Mouse (Mus musculus): ENCODE results near the gene Ptprg.
A peak's percentile ranks its signal among the peaks of the same experiment; 100 is the strongest.

Ptprg gene

GRCm38 (mm10) chr14:12139643-12140481, 586.5 kb downstream of the Ptprg start:
- DNase-seq (ENCODE audit: low read depth, low spot score), result peak; percentile 69

GRCm38 (mm10) chr14:12143941-12144485, 590.7 kb downstream of the Ptprg start:
- no peak for DNase-seq (ENCODE audit: low read depth, low spot score)

DNA sequence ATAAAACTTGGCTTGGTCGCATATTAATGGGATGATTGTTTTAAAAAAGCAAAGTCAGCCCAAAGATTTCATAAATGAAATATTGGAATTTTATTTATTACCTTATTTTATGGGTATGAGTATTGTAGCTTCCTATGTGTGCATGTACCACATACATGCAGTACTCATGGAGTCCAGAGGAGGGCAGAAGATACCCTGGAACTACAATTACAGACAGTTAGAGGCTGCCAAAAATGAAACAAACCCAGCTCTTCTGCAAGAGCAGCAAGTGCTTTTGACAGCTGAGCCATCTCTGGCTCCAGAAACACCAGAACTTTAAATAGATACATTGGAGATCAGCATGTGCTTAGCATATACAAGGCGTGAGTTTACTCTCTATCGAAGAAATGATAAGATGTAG, 592.6 kb downstream of the Ptprg start:
- no peak for DNase-seq (ENCODE audit: low read depth, low spot score)

DNA sequence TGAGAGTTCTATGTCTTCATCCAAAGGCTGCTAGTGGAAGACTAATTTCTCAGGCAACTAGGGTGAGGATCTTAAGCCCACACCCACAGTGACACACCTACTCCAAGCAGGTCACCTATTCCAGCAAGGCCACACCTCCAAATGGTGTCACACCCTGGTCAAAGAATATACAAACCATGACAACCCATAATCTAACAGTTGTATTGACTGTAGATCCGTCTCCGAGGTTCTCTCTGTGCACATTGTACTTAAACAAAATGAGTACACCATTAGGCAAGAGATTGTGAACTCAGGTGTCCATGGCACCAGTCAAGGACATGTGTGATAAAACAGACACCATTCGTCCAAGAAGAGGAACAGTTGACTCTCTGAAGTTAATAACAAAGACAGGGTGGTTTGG, 596.2 kb downstream of the Ptprg start:
- DNase-seq (ENCODE audit: low read depth, low spot score), result no peak

- peak; percentile 51 for DNase-seq (ENCODE audit: low read depth, low spot score)
These were observed 598.6 kb downstream of the Ptprg start for GRCm38 (mm10) chr14:12151927-12152326.

DNA sequence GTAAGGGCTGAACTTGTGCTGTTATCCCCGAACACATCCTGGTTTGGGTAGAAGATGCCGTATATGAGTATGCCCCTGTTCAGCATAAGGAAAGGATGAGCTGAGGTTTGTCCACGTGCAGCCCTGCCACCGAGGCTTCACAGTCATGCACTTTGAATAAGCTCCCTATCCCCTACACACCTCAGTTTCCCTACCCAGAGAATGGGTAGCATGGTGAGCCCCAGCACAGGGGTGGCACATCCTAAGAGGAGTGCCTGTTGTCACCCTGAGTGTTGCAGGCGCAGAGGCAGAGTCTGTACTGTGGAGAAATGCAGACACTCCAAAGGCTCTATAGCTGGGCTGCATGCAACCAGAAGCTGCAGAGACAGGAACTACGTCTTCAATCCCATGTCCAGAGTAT, 599.4 kb downstream of the Ptprg start:
- no peak for DNase-seq (ENCODE audit: low read depth, low spot score)

- DNase-seq (ENCODE audit: low read depth, low spot score), result no peak
These were observed 600.3 kb downstream of the Ptprg start for GRCm38 (mm10) chr14:12153599-12153998.

GRCm38 (mm10) chr14:12161738-12162310, 608.5 kb downstream of the Ptprg start:
- no peak for DNase-seq (ENCODE audit: low read depth, low spot score)

DNA sequence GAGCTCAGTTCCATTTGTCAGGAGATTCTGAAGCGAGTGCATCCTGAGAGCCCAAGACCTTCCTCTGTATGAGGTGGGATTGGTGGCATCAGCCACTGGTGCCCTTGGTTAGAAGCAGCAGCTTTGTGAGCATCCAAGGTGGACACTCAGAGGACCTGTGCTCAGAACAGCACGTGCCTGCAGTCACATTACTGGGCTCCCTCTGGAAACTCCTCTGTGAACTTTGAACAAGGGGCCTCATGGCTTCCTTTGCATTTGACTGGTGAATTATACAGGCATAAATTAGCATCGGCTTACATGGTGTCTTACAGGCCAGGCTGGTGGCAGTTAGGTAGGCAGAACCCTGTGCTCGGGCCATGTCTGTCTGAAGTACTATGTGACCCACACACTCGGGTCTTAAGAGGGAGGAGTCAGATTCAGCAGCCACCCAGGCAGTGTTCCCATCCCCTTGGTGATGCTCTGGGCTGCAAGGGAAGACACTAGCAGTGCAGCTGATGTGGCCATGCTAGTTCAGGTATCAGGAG, 609.1 kb downstream of the Ptprg start:
- no peak for DNase-seq (ENCODE audit: low read depth, low spot score)

DNA sequence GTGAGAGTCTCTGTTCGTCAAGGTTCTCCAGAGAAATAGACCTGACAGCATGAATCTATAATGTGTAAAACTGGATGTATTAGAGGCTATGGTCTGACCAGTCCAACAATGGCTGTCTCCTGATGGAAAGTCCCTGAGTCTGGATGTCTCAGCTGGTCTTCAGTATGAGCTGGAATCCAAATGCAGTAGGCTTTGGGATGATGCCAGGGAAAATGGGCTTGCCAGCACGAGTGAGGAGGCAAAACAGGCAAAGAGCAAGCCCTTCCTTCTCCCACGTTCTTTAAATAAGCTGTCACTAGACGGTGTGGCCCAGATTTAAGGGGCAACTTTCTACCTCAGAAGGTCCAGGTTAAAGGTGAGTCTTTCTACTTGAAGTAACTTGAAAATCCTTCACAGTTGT, 609.9 kb downstream of the Ptprg start:
- DNase-seq (ENCODE audit: low read depth, low spot score), result no peak

GRCm38 (mm10) chr14:12167215-12167614, 613.9 kb downstream of the Ptprg start:
- DNase-seq (ENCODE audit: low read depth, low spot score), result no peak

GRCm38 (mm10) chr14:12167651-12168050, 614.3 kb downstream of the Ptprg start:
- DNase-seq (ENCODE audit: low read depth, low spot score), result no peak

- no peak for DNase-seq (ENCODE audit: low read depth, low spot score)
These were observed 624.1 kb downstream of the Ptprg start for GRCm38 (mm10) chr14:12177436-12177835.

GRCm38 (mm10) chr14:12178645-12179044, 625.3 kb downstream of the Ptprg start:
- DNase-seq (ENCODE audit: low read depth, low spot score), result no peak

GRCm38 (mm10) chr14:12180116-12180515, 626.8 kb downstream of the Ptprg start:
- no peak for DNase-seq (ENCODE audit: low read depth, low spot score)

- DNase-seq (ENCODE audit: low read depth, low spot score), result peak; percentile 29
These were observed 631.7 kb downstream of the Ptprg start for GRCm38 (mm10) chr14:12185040-12185439.

GRCm38 (mm10) chr14:12188352-12188751, 635.0 kb downstream of the Ptprg start:
- no peak for DNase-seq (ENCODE audit: low read depth, low spot score)

GRCm38 (mm10) chr14:12189266-12189665, 635.9 kb downstream of the Ptprg start:
- DNase-seq (ENCODE audit: low read depth, low spot score), result no peak

DNA sequence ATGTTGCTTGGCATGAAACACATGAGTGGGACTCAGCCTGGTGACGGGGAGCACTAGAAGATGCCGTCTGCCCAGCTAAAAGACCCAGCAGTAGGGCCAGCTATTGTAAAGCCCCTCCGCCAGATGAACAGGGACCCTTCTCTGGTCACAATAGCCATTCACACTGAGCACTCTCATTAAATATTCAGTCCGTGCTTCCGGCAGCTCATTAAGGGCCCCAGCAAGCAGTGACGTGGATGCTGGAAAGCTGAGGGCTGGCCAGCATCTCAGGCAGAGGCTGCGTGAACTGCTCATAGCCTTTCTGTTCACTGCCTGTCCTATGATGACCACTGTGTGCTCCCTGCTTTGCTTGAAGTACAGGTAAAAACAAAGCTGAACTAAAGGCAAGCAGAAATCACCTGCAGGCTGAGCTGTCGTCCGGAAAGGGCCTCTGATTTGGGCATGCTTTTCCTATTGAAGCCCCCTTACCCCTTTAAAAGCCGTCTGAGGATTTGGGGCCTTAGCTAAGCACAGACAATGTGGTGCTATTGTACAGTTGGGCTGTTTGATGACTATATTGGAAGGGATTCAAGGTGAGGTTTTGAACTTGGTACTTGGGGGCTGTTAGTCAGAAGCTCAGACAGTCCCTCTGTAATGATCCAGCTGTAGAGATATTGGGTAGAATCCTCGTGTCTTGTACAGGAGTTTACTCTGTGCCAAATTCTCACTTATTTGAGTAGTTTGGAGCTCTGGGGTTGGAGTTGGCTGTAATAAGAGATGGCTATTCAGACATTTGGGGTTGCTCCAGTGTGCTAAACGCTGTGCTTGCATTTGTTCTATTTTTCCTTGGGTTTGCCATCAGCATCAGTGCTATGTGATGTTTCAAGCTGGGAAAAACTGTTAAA, 636.6 kb downstream of the Ptprg start:
- DNase-seq (ENCODE audit: low read depth, low spot score), result peak; percentile 29

DNA sequence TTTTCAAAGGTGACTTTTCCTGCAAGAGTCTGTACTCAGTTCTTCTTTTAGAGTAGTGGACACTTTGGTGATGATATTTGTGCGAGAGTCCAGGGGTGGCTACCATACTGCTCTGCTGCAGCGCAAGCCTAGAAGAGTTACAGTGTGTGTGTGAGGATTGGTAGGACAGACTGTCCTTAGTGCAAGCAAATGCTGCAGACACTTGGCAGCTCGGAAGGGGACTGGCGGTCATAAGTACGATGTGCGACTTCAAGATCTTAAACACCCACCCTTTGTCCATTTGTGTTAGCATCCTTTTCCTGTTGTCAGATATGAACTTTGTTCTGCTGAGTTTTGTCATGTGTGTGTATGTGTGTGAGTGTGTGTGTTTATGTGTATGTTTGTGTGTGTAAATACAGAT, 637.7 kb downstream of the Ptprg start:
- DNase-seq (ENCODE audit: low read depth, low spot score), result no peak

DNA sequence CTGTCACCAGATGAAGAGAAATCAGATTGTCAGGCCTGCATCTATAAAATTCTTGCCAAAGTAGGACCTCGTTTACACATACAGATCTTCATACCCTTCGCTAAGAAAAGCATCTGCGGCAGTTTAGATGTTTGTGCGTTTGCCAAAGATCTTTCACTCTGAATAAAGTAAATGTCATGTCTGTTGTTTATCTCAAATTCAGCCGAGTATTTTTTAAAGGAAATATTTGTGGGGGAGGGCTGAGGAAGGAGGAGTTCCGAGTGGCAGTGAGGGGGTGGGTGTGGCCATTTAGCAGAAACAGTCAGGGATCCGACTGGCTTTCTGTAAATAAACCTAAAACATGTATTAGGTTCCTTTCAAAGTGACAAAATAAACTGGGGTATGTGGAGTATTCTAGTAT, 645.4 kb downstream of the Ptprg start:
- DNase-seq (ENCODE audit: low read depth, low spot score), result no peak

Measured in retina, postnatal 7 days (tissue).